Mouse (Mus musculus): ENCODE data around the gene Clca4b.
"Not testable (repeated sequence)": the region's sequence is repeated elsewhere in the genome, so short reads cannot be mapped to it uniquely, and the experiment has no call there.

Gene Clca4b

GRCm38 (mm10) chr3:144932335-144932734, at the start of gene Clca4b:
Gene Clca4b, minus strand, starts transcription at chr3:144932529.
- no peak for DNase-seq

GRCm38 (mm10) chr3:144980551-144980950, 48.2 kb upstream of the Clca4b start:
- DNase-seq = no peak

GRCm38 (mm10) chr3:144977631-144978030, 45.3 kb upstream of the Clca4b start:
- no peak for DNase-seq

- no peak for DNase-seq
Measured at GRCm38 (mm10) chr3:144976091-144976490, 43.8 kb upstream of the Clca4b start.

- no peak for DNase-seq
Measured at GRCm38 (mm10) chr3:144974945-144975344, 42.6 kb upstream of the Clca4b start, which contains the start of gene Clca4a. Gene Clca4a, minus strand, starts transcription at chr3:144975045.

GRCm38 (mm10) chr3:144971553-144972270, 39.4 kb upstream of the Clca4b start:
- DNase-seq = no peak

GRCm38 (mm10) chr3:144969755-144970154, 37.4 kb upstream of the Clca4b start:
- no peak for DNase-seq

GRCm38 (mm10) chr3:144966074-144966473, 33.7 kb upstream of the Clca4b start:
- DNase-seq = no peak

GRCm38 (mm10) chr3:144950829-144951228, 18.5 kb upstream of the Clca4b start:
- no peak for DNase-seq

- DNase-seq = not testable (repeated sequence)
Measured at GRCm38 (mm10) chr3:144947376-144947775, 15.0 kb upstream of the Clca4b start.

GRCm38 (mm10) chr3:144933625-144934024, 1.3 kb upstream of the Clca4b start:
- not testable (repeated sequence) for DNase-seq

- DNase-seq = no peak
Measured at GRCm38 (mm10) chr3:144933011-144933491, 722 bp upstream of the Clca4b start.

GRCm38 (mm10) chr3:144914014-144914413, 18.3 kb downstream of the Clca4b start:
- no peak for DNase-seq

GRCm38 (mm10) chr3:144897042-144897678, 35.2 kb downstream of the Clca4b start:
- no peak for DNase-seq

- no peak for DNase-seq
Measured at GRCm38 (mm10) chr3:144890246-144890758, 42.0 kb downstream of the Clca4b start.

- no peak for DNase-seq
Measured at GRCm38 (mm10) chr3:144886957-144887356, 45.4 kb downstream of the Clca4b start.

- not testable (repeated sequence) for DNase-seq
Measured at GRCm38 (mm10) chr3:144872012-144872411, 60.3 kb downstream of the Clca4b start.

All from lung, adult 18-20 months (tissue).